Mouse (Mus musculus): ENCODE measurements at regions not wholly inside any gene's neighbourhood (a gene's known extent, or its start where the extent isn't known, plus 50 kb on each side); places are given as distances from the start of the nearest gene placed in this dataset.
A peak's percentile ranks its signal among the peaks of the same experiment; 100 is the strongest.

DNA sequence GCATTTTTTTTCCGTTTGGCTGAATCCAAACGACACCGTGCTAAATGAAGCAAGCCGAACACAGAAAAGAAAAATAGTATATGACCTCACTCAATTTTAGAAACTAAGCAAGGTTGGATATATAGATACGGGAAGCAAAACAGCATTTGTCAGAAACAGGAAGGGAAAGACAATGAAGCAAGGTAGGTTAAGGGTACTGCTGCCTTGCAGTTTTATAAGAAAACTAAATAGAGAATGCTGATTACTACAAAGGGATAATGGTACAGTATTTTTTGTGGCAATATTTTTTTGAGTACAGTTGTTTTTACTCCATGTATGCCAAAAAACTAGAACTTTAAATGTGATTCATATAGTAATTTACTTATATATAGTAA lies 262.5 kb downstream of the Gm4340 start:
- Histone ChIP-seq H3K27ac (ENCODE audit: low read length) (no peak overlapping the region), H3K4me1 (replicated peaks; ENCODE audit: control insufficient read depth, insufficient read depth, low read length) (no peaks in the 10 kb centered on the region), H3K4me3 (ENCODE audit: low read length) (peak overlapping the region; percentile 1; the same call in 1 of the 2 replicates), H3K9me3 (ENCODE audit: control insufficient read depth, low read length) (no peaks in the 10 kb centered on the region), H3K27me3 (ENCODE audit: control insufficient read depth, insufficient read depth, low read depth, low read length) (no peaks in the 10 kb centered on the region), H3K4me2 (ENCODE audit: low read depth, low read length) (peak overlapping the region; percentile 25), H3K9ac (ENCODE audit: low read length) (no peak overlapping the region), H3K36me3 (ENCODE audit: control insufficient read depth, insufficient read depth, low read length) (no peaks in the 10 kb centered on the region)
- no peak for ATAC-seq (ENCODE audit: low read depth)
- WGBS = 46% methylated on average over 5 of the region's 5 CpGs

DNA sequence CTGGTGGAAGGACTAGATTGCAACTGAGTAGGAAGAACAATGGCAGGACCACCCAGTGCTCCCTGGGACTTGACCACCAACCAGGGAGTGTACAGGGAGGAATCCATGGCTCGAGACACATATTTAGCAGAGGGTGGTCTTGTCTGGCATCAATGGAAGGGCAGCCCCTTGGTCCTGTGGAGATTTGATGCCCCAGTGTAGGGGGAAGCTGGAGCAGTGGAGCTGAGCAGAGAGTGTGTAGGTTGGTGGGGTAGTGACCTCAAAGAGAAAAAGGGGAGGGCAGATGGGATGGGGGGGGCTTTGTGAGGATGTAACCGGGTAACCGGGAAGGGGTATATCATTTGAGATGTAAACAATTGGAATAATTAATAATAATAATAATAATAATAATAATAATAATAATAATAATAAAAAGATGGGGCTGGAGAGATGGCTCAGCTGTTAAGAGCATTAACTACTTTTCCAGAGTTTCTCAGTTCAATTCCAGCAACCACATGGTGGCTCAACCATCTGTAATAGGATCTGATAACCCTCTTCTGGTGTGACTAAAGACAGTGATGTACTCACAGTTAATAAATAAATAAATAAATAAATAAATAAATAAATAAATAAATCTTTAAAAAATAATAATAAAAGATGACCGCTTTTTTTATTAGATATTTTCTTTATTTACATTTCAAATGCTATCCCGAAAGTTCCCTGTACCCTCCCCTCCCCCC lies 292.5 kb downstream of the Gm4340 start:
- no peaks in the 10 kb centered on the region for H3K27me3 ChIP-seq (ENCODE audit: control insufficient read depth, insufficient read depth, low read depth, low read length)
- ATAC-seq (ENCODE audit: low read depth) = no peak
- no peak overlapping the region for H3K27ac ChIP-seq (ENCODE audit: low read length)
- no peaks in the 10 kb centered on the region for H3K4me1 ChIP-seq (replicated peaks; ENCODE audit: control insufficient read depth, insufficient read depth, low read length)
- H3K9me3 ChIP-seq (ENCODE audit: control insufficient read depth, low read length) = no peaks in the 10 kb centered on the region; the same call in 1 of the 2 replicates
- H3K9ac ChIP-seq (ENCODE audit: low read length) = no peak overlapping the region
- WGBS = 90% methylated on average over 5 of the region's 5 CpGs
- no peaks in the 10 kb centered on the region for H3K36me3 ChIP-seq (ENCODE audit: control insufficient read depth, insufficient read depth, low read length)
- no peak overlapping the region for H3K4me2 ChIP-seq (ENCODE audit: low read depth, low read length)
- H3K4me3 ChIP-seq (ENCODE audit: low read length) = no peak overlapping the region

DNA sequence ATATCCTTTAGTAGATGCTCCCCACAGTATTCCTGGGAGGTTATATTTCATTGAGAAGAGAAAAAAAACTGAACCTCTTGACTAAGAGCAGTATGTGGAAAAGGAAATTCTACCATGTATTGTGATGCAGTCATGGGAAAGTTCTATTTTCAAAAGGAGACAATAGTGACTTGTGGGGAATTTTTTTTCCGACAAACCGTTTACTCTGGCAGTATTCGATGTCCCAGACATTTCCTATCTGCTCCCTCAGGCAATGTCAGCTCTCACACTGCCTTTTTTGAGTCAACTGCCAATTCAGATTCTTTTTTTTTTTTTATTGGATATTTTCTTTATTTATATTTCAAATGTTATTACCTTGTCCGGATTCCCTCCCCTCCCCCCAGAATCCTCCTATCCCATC lies 295.5 kb downstream of the Gm4340 start:
- Histone ChIP-seq H3K4me2 (ENCODE audit: low read depth, low read length) (no peak overlapping the region), H3K36me3 (ENCODE audit: control insufficient read depth, insufficient read depth, low read length) (no peaks in the 10 kb centered on the region), H3K27ac (ENCODE audit: low read length) (no peak overlapping the region), H3K9me3 (ENCODE audit: control insufficient read depth, low read length) (no peaks in the 10 kb centered on the region; the same call in 1 of the 2 replicates), H3K4me3 (ENCODE audit: low read length) (no peak overlapping the region), H3K9ac (ENCODE audit: low read length) (no peak overlapping the region), H3K27me3 (ENCODE audit: control insufficient read depth, insufficient read depth, low read depth, low read length) (no peaks in the 10 kb centered on the region), H3K4me1 (replicated peaks; ENCODE audit: control insufficient read depth, insufficient read depth, low read length) (no peaks in the 10 kb centered on the region)
- 72% methylated on average over 4 of the region's 4 CpGs for WGBS
- no peak for ATAC-seq (ENCODE audit: low read depth)

DNA sequence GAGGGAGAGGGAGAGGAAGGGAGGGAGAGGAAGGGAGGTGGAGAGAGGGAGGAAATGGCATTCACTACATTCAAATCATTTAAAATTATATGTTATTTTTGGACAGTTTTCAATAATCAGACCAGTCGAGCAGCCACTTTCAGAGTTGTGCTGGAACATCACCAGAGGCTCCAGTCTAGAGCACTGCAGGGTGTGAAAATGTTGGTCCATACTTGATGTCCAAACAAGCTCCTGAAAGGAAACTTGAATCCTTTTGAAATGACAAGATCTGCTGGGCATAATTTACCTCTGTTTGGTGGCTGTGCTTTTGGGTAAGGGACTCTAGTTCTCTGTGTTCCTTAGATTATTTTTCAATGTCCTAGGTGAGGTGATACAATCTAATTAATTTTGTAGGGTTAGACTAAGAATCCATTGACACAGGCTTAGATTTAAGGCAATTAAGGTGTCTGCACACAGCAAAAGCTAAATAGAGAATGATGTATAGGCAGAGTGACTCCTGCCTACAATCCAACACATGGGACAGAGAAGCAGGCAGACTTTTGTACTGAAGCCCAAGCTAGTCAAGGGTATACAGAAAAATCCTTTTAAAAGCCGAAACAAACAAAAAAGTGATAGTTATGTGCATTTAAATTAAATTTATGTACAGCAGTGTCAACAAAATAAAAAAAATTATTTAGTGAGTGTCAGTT lies 297.2 kb downstream of the Gm4340 start:
- Histone ChIP-seq H3K9ac (ENCODE audit: low read length) (no peak overlapping the region), H3K4me3 (ENCODE audit: low read length) (no peak overlapping the region), H3K27ac (ENCODE audit: low read length) (no peak overlapping the region), H3K27me3 (ENCODE audit: control insufficient read depth, insufficient read depth, low read depth, low read length) (no peaks in the 10 kb centered on the region), H3K36me3 (ENCODE audit: control insufficient read depth, insufficient read depth, low read length) (no peaks in the 10 kb centered on the region), H3K4me2 (ENCODE audit: low read depth, low read length) (no peak overlapping the region), H3K9me3 (ENCODE audit: control insufficient read depth, low read length) (no peaks in the 10 kb centered on the region), H3K4me1 (replicated peaks; ENCODE audit: control insufficient read depth, insufficient read depth, low read length) (no peaks in the 10 kb centered on the region)
- 0 out of 2 replicates have a peak, but pooled peaks have one; percentile 31 for ATAC-seq (ENCODE audit: low read depth)
- WGBS = 42% methylated on average over 2 of the region's 2 CpGs
